Mouse (Mus musculus): ENCODE measurements around the gene Clybl.

- TF ChIP-seq RCOR1 (conservative IDR thresholded peaks at IDR 0.05; ENCODE audit: low read depth, low read length) (no peak), ETS1 (conservative IDR thresholded peaks at IDR 0.05; ENCODE audit: low read depth, low read length) (no peak), EP300 (IDR thresholded peaks at IDR 0.05; ENCODE audit: low read length) (no peak), E2F4 (IDR thresholded peaks at IDR 0.05; ENCODE audit: insufficient replicate concordance, low read depth, low read length) (no peak)
These were observed 198.5 kb downstream of the Clybl start for GRCm38 (mm10) chr14:122379996-122380395.

All from CH12.LX (cell line).